Mouse (Mus musculus): ENCODE results near the gene Dlg5. TPM values are rescaled to one million over a fixed set of nuclear protein-coding genes. Genes with fewer than 3 reads are reported as not detected.

Dlg5 gene
- total and polyA plus RNA-seq, 2 experiments from 2014 or later: 17.9 to 87.4 TPM

DNA sequence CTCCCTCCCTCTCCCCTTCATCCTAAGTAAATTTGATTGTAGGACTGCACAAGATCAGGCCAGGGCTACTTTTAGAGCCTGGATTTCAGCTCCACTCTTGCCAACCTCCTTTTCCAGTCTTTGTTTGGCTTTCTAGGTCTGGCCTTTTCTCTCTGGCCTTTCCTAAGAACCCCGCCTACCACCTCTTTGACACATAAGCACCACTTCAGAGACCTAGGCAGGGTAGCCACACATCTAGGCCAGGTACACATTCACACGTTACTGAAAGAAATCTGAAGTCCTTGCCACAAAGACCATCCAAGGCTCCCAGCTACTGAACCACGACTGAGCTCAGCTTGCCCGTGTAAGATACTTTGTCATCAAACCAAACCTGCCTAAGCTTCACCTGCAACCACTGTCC, 14.7 kb upstream of the Dlg5 start:
- Histone ChIP-seq H3K9ac (replicated peaks; ENCODE audit: low read length, poor library complexity, severe bottlenecking) (no peak overlapping the region), H3K4me3 (ENCODE audit: low read depth, low read length) (no peak overlapping the region), H3K9me3 (ENCODE audit: low read length) (no peaks in the 10 kb centered on the region), H3K27me3 (ENCODE audit: insufficient read depth, low read length) (no peaks in the 10 kb centered on the region), H3K4me2 (ENCODE audit: low read depth, low read length, poor library complexity, severe bottlenecking) (no peak overlapping the region), H3K27ac (ENCODE audit: low read depth, low read length) (no peak overlapping the region), H3K36me3 (ENCODE audit: insufficient read depth, low read length) (no peaks in the 10 kb centered on the region), H3K4me1 (ENCODE audit: insufficient read depth, low read length) (peaks cover 22% of the 10 kb centered on the region)
- 62% methylated on average over 4 of the region's 4 CpGs for WGBS
- no peak for ATAC-seq (ENCODE audit: low FRiP score)
- no peak for TF ChIP-seq CTCF (IDR thresholded peaks at IDR 0.05)
- DNase-seq (ENCODE audit: low spot score): no peak

DNA sequence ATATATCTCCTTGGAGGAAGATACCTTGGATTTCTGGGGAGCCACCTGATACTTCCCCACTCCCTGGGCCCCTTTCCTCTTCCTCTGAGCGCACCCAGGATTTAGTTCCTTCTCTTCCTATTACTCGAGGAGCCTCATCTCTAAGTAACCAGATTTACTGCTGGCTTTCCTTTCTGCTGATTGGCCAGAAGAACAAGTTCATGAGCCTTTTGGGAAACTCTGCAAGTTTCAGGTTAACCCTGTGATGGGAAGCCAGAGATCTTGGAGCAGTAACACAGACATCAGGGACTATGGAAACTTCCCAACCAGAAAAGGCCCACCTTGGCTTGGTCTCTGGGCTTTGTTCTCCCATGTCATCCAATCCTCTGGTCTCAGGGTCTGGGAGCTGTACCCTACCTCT, 10.2 kb upstream of the Dlg5 start:
- no peaks in the 10 kb centered on the region for H3K27me3 ChIP-seq (ENCODE audit: insufficient read depth, low read length)
- WGBS: 71% methylated on average over 2 of the region's 2 CpGs
- TF ChIP-seq CTCF (IDR thresholded peaks at IDR 0.05): no peak
- H3K4me3 ChIP-seq (ENCODE audit: low read depth, low read length): no peak overlapping the region
- H3K27ac ChIP-seq (ENCODE audit: low read depth, low read length): no peak overlapping the region
- no peak for DNase-seq (ENCODE audit: low spot score)
- no peaks in the 10 kb centered on the region for H3K36me3 ChIP-seq (ENCODE audit: insufficient read depth, low read length)
- no peaks in the 10 kb centered on the region; the same call in 1 of the 2 replicates for H3K4me1 ChIP-seq (ENCODE audit: insufficient read depth, low read length)
- ATAC-seq (ENCODE audit: low FRiP score): no peak
- no peaks in the 10 kb centered on the region for H3K9me3 ChIP-seq (ENCODE audit: low read length)
- H3K4me2 ChIP-seq (ENCODE audit: low read depth, low read length, poor library complexity, severe bottlenecking): no peak overlapping the region
- H3K9ac ChIP-seq (replicated peaks; ENCODE audit: low read length, poor library complexity, severe bottlenecking): no peak overlapping the region

DNA sequence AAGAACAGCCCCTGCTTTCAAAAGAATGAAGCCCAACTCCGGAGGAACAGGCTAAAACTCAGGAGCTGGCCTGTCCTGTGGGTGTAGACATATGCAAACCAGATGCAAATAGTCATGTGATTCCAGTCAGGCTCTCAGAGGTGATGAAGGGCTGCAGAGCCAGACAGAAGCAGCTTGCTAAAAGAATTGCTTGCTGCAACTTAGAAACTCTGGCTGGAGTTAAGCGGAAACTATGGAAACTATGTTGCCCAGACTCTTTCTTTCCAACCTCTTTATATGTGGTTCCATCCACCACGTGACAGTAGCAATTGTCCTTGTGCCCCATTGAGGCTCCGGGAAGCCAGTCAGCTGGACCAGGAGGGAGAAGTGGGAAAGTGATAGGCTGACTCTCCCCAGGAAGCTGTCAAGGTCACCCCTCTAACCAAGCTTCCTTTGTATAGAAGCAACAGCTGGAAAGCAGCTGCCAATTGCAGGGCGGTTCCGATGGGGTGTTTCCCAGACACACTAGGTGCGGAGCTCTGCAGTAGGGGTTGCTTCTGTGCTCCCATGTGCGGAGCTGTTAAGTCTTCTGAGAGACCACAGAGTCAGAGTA, 8.0 kb upstream of the Dlg5 start:
- no peak overlapping the region for H3K9ac ChIP-seq (replicated peaks; ENCODE audit: low read length, poor library complexity, severe bottlenecking)
- no peaks in the 10 kb centered on the region for H3K27me3 ChIP-seq (ENCODE audit: insufficient read depth, low read length)
- peak; percentile 68; the same call in 1 of the 2 replicates for ATAC-seq (ENCODE audit: low FRiP score)
- TF ChIP-seq CTCF (IDR thresholded peaks at IDR 0.05): no peak
- 7% methylated on average over 8 of the region's 8 CpGs for WGBS
- 0 out of 2 replicates have a peak overlapping the region, but pooled peaks have one; percentile 18 for H3K27ac ChIP-seq (ENCODE audit: low read depth, low read length)
- H3K4me2 ChIP-seq (ENCODE audit: low read depth, low read length, poor library complexity, severe bottlenecking): no peak overlapping the region
- H3K9me3 ChIP-seq (ENCODE audit: low read length): no peaks in the 10 kb centered on the region
- DNase-seq (ENCODE audit: low spot score): peak; percentile 64
- H3K4me3 ChIP-seq (ENCODE audit: low read depth, low read length): no peak overlapping the region
- H3K4me1 ChIP-seq (ENCODE audit: insufficient read depth, low read length): no peaks in the 10 kb centered on the region; the same call in 1 of the 2 replicates
- H3K36me3 ChIP-seq (ENCODE audit: insufficient read depth, low read length): no peaks in the 10 kb centered on the region

DNA sequence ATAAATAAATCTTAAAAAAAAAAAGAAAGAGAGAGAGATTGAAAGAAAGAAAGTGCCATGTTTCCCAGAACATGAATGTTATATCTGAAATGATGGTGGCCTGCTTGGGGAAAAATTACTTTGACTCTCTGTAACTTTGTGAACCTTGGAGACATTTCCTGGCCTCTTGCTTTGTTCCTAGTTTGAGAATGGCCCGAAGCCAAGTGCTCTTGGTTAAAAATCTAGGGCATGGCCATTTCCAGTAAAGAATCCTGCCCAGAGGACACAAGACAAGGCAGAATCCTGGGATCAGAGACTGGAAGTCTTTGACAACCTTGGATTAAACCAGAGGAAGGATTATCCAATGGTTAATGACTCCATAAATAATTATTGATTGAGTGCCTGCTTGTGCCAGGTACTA, 5.6 kb upstream of the Dlg5 start:
- H3K9me3 ChIP-seq (ENCODE audit: low read length): no peaks in the 10 kb centered on the region
- no peak overlapping the region for H3K27ac ChIP-seq (ENCODE audit: low read depth, low read length)
- H3K4me2 ChIP-seq (ENCODE audit: low read depth, low read length, poor library complexity, severe bottlenecking): no peak overlapping the region
- no peaks in the 10 kb centered on the region for H3K36me3 ChIP-seq (ENCODE audit: insufficient read depth, low read length)
- DNase-seq (ENCODE audit: low spot score): no peak
- H3K4me1 ChIP-seq (ENCODE audit: insufficient read depth, low read length): no peaks in the 10 kb centered on the region; the same call in 1 of the 2 replicates
- no peaks in the 10 kb centered on the region for H3K27me3 ChIP-seq (ENCODE audit: insufficient read depth, low read length)
- H3K9ac ChIP-seq (replicated peaks; ENCODE audit: low read length, poor library complexity, severe bottlenecking): no peak overlapping the region
- TF ChIP-seq CTCF (IDR thresholded peaks at IDR 0.05): no peak
- no peak overlapping the region for H3K4me3 ChIP-seq (ENCODE audit: low read depth, low read length)
- ATAC-seq (ENCODE audit: low FRiP score): no peak
- 68% methylated on average over 1 of the region's 1 CpGs for WGBS

DNA sequence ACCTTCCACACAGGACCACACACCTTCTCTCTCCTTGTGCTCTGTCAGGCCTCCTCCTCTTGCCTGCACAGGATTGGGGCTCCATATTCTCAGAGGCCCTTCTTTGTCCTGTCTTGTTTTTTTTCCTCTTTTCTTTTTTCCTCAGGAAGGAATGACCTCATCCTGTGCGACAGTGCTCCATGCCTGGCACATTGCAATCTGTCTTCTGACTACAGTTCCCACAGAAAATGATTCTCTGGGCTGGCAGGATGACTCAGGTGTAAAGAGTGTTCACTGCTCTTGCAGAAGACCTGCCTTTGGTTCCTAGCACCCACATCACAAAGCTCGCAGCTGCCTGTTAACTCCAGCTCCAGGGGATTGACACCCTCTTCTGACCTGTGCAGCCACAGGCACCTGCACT, 4.2 kb upstream of the Dlg5 start:
- Histone ChIP-seq H3K27ac (ENCODE audit: low read depth, low read length) (no peak overlapping the region), H3K4me2 (ENCODE audit: low read depth, low read length, poor library complexity, severe bottlenecking) (no peak overlapping the region), H3K9ac (replicated peaks; ENCODE audit: low read length, poor library complexity, severe bottlenecking) (no peak overlapping the region), H3K4me3 (ENCODE audit: low read depth, low read length) (no peak overlapping the region), H3K36me3 (ENCODE audit: insufficient read depth, low read length) (no peaks in the 10 kb centered on the region), H3K4me1 (ENCODE audit: insufficient read depth, low read length) (no peaks in the 10 kb centered on the region; the same call in 1 of the 2 replicates), H3K9me3 (ENCODE audit: low read length) (no peaks in the 10 kb centered on the region), H3K27me3 (ENCODE audit: insufficient read depth, low read length) (no peaks in the 10 kb centered on the region)
- ATAC-seq (ENCODE audit: low FRiP score) (no peak), DNase-seq (ENCODE audit: low spot score) (no peak)
- WGBS: 71% methylated on average over 2 of the region's 2 CpGs
- TF ChIP-seq CTCF (IDR thresholded peaks at IDR 0.05): no peak

DNA sequence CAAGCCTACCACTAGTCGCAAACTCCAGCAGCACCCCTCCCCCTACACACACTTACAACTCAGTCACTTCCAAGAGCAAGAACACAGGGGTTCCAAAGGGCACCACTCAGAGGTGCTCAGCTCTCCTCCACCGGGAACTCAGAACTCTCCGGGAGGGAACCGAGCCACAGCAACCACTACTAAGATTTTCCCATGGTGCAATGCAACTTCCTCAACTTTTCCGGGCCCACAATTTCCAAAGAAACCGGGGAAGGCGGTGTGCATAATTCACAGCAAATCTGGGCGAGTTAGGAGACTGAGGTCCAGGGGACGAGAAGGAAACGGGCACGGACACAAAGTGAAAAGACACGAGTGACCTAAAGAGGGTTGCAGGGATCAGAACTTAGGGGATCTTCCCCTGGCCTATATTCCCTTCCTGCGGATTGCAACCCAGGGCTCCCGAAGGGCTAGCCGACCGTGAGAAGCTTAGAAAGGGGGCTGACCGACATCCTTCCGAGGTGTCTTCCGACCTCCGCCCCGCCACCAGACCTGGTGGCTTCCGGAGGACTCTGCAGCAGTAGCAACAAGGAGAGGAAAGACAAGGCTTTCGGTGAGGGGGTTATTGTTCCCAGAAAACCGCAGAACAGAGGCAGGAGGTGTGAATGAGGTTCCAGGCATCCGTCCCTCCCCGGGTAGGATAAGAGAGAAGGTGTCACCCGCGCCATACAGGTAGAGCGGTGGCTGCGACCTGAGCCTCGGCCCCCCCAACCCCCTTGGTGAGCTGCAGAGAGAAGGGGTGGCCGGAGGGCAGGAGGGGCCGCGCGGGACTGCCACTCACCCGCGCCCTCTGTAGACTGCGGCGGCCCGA, 1.2 kb downstream of the Dlg5 start:
- H3K27me3 ChIP-seq (ENCODE audit: insufficient read depth, low read length): no peaks in the 10 kb centered on the region
- peak overlapping the region; percentile 97 for H3K27ac ChIP-seq (ENCODE audit: low read depth, low read length)
- under 1% methylated on average over 38 of the region's 40 CpGs for WGBS
- peak overlapping the region; percentile 90 for H3K4me2 ChIP-seq (ENCODE audit: low read depth, low read length, poor library complexity, severe bottlenecking)
- H3K4me1 ChIP-seq (ENCODE audit: insufficient read depth, low read length): peaks cover 12% of the 10 kb centered on the region
- peak; percentile 19 for DNase-seq (ENCODE audit: low spot score)
- peaks cover 4% of the 10 kb centered on the region; the same call in 1 of the 2 replicates for H3K36me3 ChIP-seq (ENCODE audit: insufficient read depth, low read length)
- ATAC-seq (ENCODE audit: low FRiP score): peak; percentile 71
- H3K4me3 ChIP-seq (ENCODE audit: low read depth, low read length): peak overlapping the region; percentile 82
- TF ChIP-seq CTCF (IDR thresholded peaks at IDR 0.05): no peak
- peak overlapping the region; percentile 97 for H3K9ac ChIP-seq (replicated peaks; ENCODE audit: low read length, poor library complexity, severe bottlenecking)
- H3K9me3 ChIP-seq (ENCODE audit: low read length): no peaks in the 10 kb centered on the region
